Mouse (Mus musculus): Measurements from ENCODE around the gene Ngfr.

Ngfr gene

GRCm38 (mm10) chr11:95595438-95596149 is 8.1 kb upstream of the Ngfr start:
- DNase-seq (ENCODE audit: low read depth, low spot score) = no peak

GRCm38 (mm10) chr11:95594686-95595212 is 7.2 kb upstream of the Ngfr start:
- DNase-seq (ENCODE audit: low read depth, low spot score) = no peak

- no peak for DNase-seq (ENCODE audit: low read depth, low spot score)
Observed at GRCm38 (mm10) chr11:95593501-95593900, 6.0 kb upstream of the Ngfr start.

- no peak for DNase-seq (ENCODE audit: low read depth, low spot score)
Observed at GRCm38 (mm10) chr11:95592691-95593090, 5.2 kb upstream of the Ngfr start.

- DNase-seq (ENCODE audit: low read depth, low spot score) = no peak
Observed at GRCm38 (mm10) chr11:95589195-95589594, 1.7 kb upstream of the Ngfr start.

- no peak for DNase-seq (ENCODE audit: low read depth, low spot score)
Observed at GRCm38 (mm10) chr11:95586751-95587422, 648 bp downstream of the Ngfr start.

- peak; percentile 93 for DNase-seq (ENCODE audit: low read depth, low spot score)
Observed at GRCm38 (mm10) chr11:95586184-95586583, 1.4 kb downstream of the Ngfr start.

GRCm38 (mm10) chr11:95585684-95586083 is 1.9 kb downstream of the Ngfr start:
- no peak for DNase-seq (ENCODE audit: low read depth, low spot score)

GRCm38 (mm10) chr11:95585281-95585680 is 2.3 kb downstream of the Ngfr start:
- DNase-seq (ENCODE audit: low read depth, low spot score) = peak; percentile 61

- DNase-seq (ENCODE audit: low read depth, low spot score) = no peak
Observed at GRCm38 (mm10) chr11:95584651-95585050, 2.9 kb downstream of the Ngfr start.

- DNase-seq (ENCODE audit: low read depth, low spot score) = no peak
Observed at GRCm38 (mm10) chr11:95583396-95583795, 4.1 kb downstream of the Ngfr start.

GRCm38 (mm10) chr11:95582193-95582592 is 5.3 kb downstream of the Ngfr start:
- no peak for DNase-seq (ENCODE audit: low read depth, low spot score)

GRCm38 (mm10) chr11:95579455-95579854 is 8.1 kb downstream of the Ngfr start:
- DNase-seq (ENCODE audit: low read depth, low spot score) = no peak

- DNase-seq (ENCODE audit: low read depth, low spot score) = peak; percentile 83
Observed at GRCm38 (mm10) chr11:95577776-95578446, 9.6 kb downstream of the Ngfr start.

- no peak for DNase-seq (ENCODE audit: low read depth, low spot score)
Observed at GRCm38 (mm10) chr11:95576299-95576698, 11.2 kb downstream of the Ngfr start.

- DNase-seq (ENCODE audit: low read depth, low spot score) = no peak
Observed at GRCm38 (mm10) chr11:95575791-95576190, 11.7 kb downstream of the Ngfr start.

- no peak for DNase-seq (ENCODE audit: low read depth, low spot score)
Observed at GRCm38 (mm10) chr11:95574786-95575334, 12.7 kb downstream of the Ngfr start.

GRCm38 (mm10) chr11:95572227-95572626 is 15.3 kb downstream of the Ngfr start:
- DNase-seq (ENCODE audit: low read depth, low spot score) = no peak

- no peak for DNase-seq (ENCODE audit: low read depth, low spot score)
Observed at GRCm38 (mm10) chr11:95571755-95572154, 15.8 kb downstream of the Ngfr start.

- DNase-seq (ENCODE audit: low read depth, low spot score) = no peak
Observed at GRCm38 (mm10) chr11:95570827-95571619, 16.5 kb downstream of the Ngfr start.

GRCm38 (mm10) chr11:95569908-95570307 is 17.6 kb downstream of the Ngfr start:
- no peak for DNase-seq (ENCODE audit: low read depth, low spot score)

Data from WW6 (cell line).